Mouse (Mus musculus) embryonic stem cell, embryonic (primary cell): ENCODE measurements around the gene Ptpn7.

ENCODE experiments used
- CTCF ChIA-PET, 4 experiments: fragments of 300-600 bp in 2 of 4; fragments of 350-600 bp in 2 of 4; sonication (Branson Sonifier 250); formaldehyde crosslinking; loops; one replicate each; lab custom pipeline; 2022; ENCODE audit warnings: inconsistent platforms in 2 of 4; lab: Charles Lee
- POLR2A ChIA-PET, 4 experiments: fragments of 300-600 bp in 2 of 4; fragments of 350-600 bp in 2 of 4; sonication (Branson Sonifier 250); formaldehyde crosslinking; loops; one replicate each; lab custom pipeline; 2022; ENCODE audit warnings: antibody characterized with exemption in 4 of 4, inconsistent platforms in 1 of 4; lab: Charles Lee

Gene Ptpn7

GRCm38 (mm10) chr1:135181880-135182623 lies 49.6 kb downstream of the Ptpn7 start:
- ChIA-PET POLR2A (interaction anchor here in 3 of 4 experiments (0.7 to 18.9 kb wide), 23 partner anchors 8 to 97 kb away, joined by 3 to 292 read pairs (median 4); partner anchors contain the start of gene Elf3 (in 2 of the 3)), CTCF (interaction anchor here in 2 of 4 experiments (0.5 to 2.2 kb wide), 4 partner anchors 10 to 75 kb away, joined by 3 to 7 read pairs (median 4); no protein-coding TSS in a partner anchor)

- ChIA-PET POLR2A (interaction anchor here in 3 of 4 experiments (0.5 to 18.9 kb wide), 18 partner anchors 8 to 74 kb away, joined by 3 to 292 read pairs (median 6); partner anchors contain the start of gene Elf3 (in 2 of the 3)), CTCF (interaction anchor here in 3 of 4 experiments (0.5 to 2.2 kb wide), 5 partner anchors 11 to 210 kb away, joined by 3 to 9 read pairs (median 3); no protein-coding TSS in a partner anchor)
Observed at GRCm38 (mm10) chr1:135182975-135183374, 50.5 kb downstream of the Ptpn7 start.

GRCm38 (mm10) chr1:135183448-135183847 lies 50.9 kb downstream of the Ptpn7 start:
- ChIA-PET POLR2A (interaction anchor here in 3 of 4 experiments (0.6 to 18.9 kb wide), 17 partner anchors 8 to 74 kb away, joined by 3 to 292 read pairs (median 7); partner anchors contain the start of gene Elf3 (in 2 of the 3)), CTCF (interaction anchor here in 3 of 4 experiments (0.6 to 2.2 kb wide), 4 partner anchors 11 to 211 kb away, joined by 3 to 9 read pairs (median 5); no protein-coding TSS in a partner anchor)

GRCm38 (mm10) chr1:135183941-135184570 lies 51.6 kb downstream of the Ptpn7 start:
- CTCF ChIA-PET = interaction anchor here in 1 of 4 experiments (0.8 to 1.7 kb wide), 2 partner anchors 15 to 78 kb away, joined by 3 to 5 read pairs; no protein-coding TSS in a partner anchor
- POLR2A ChIA-PET = interaction anchor here (0.7 to 18.9 kb wide), 12 partner anchors 8 to 73 kb away, joined by 3 to 292 read pairs (median 8); partner anchors contain the start of gene Elf3 (in 2 of the 4)

- POLR2A ChIA-PET = interaction anchor here (0.6 to 18.9 kb wide), 27 partner anchors 8 to 72 kb away, joined by 3 to 292 read pairs (median 4); partner anchors contain the start of genes Elf3 (in 3 of the 4) and Arl8a (in 1 of the 4)
- CTCF ChIA-PET = interaction anchor here (0.5 to 1.8 kb wide), 7 partner anchors 13 to 354 kb away, joined by 3 to 8 read pairs (median 4); no protein-coding TSS in a partner anchor
Observed at GRCm38 (mm10) chr1:135185936-135186335, 53.4 kb downstream of the Ptpn7 start.

GRCm38 (mm10) chr1:135186427-135186826 lies 53.9 kb downstream of the Ptpn7 start:
- POLR2A ChIA-PET = interaction anchor here (0.6 to 18.9 kb wide), 25 partner anchors 7 to 954 kb away, joined by 3 to 292 read pairs (median 5); partner anchors contain the start of gene Elf3 (in 3 of the 4)
- CTCF ChIA-PET = interaction anchor here (0.6 to 1.8 kb wide), 5 partner anchors 14 to 625 kb away, joined by 4 to 6 read pairs (median 5); no protein-coding TSS in a partner anchor

- ChIA-PET CTCF (interaction anchor here in 2 of 4 experiments (0.7 to 1.8 kb wide), 3 partner anchors 15 to 624 kb away, joined by 4 to 6 read pairs (median 5); no protein-coding TSS in a partner anchor), POLR2A (interaction anchor here in 3 of 4 experiments (0.6 to 18.9 kb wide), 11 partner anchors 11 to 953 kb away, joined by 3 to 292 read pairs (median 23); partner anchors contain the start of gene Elf3 (in 2 of the 3))
Observed at GRCm38 (mm10) chr1:135187016-135187415, 54.5 kb downstream of the Ptpn7 start.

GRCm38 (mm10) chr1:135188197-135188596 lies 55.7 kb downstream of the Ptpn7 start:
- POLR2A ChIA-PET = interaction anchor here in 3 of 4 experiments (0.9 to 7.9 kb wide), 9 partner anchors 11 to 74 kb away, joined by 3 to 147 read pairs (median 8); partner anchors contain the start of gene Elf3 (in 1 of the 3)
- CTCF ChIA-PET = interaction anchor here in 1 of 4 experiments (1.4 kb wide), 1 partner anchor 16 kb away, joined by 5 read pairs; no protein-coding TSS in a partner anchor

- POLR2A ChIA-PET = interaction anchor here (0.7 to 5.1 kb wide), 18 partner anchors 9 to 73 kb away, joined by 3 to 46 read pairs (median 5); partner anchors contain the start of gene Elf3 (in 1 of the 4)
- CTCF ChIA-PET = interaction anchor here in 1 of 4 experiments (1.4 kb wide), 1 partner anchor 17 kb away, joined by 5 read pairs; no protein-coding TSS in a partner anchor
Observed at GRCm38 (mm10) chr1:135189186-135189585, 56.7 kb downstream of the Ptpn7 start.

GRCm38 (mm10) chr1:135194335-135194734 lies 61.8 kb downstream of the Ptpn7 start:
- POLR2A ChIA-PET = interaction anchor here in 3 of 4 experiments (0.9 to 2.5 kb wide), 21 partner anchors 8 to 65 kb away, joined by 3 to 22 read pairs (median 6); partner anchors contain the start of gene Elf3 (in 1 of the 3)
- CTCF ChIA-PET = interaction anchor here in 2 of 4 experiments (0.6 to 2.0 kb wide), 3 partner anchors 22 to 618 kb away, joined by 4 to 7 read pairs (median 4); no protein-coding TSS in a partner anchor
